Mouse (Mus musculus): Measurements from ENCODE around the gene Clcnka.

The Clcnka gene

DNA sequence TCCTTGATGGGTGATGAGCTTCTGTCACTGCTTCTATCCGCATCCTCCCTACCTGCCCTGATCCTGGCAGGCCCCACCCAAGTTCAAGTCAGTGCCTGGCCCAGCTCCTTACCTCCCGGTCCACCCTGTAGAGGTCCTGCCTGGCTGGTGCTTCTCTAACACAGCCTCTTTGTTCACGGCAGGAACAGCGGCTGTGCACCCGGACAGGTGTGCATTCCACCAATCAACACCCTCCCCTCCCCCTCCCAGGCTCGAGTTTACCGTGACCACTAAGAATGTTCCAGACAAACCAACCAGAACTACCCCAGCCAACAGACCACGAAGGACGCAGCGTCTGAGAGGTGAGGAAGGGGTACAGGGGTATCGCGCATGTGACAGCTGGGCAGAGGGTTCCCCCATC, at the start of gene Clcnka:
TSS of gene Clcnka (minus strand) at position 180 of the 400 bp plus-strand sequence.
- no peak for DNase-seq

DNA sequence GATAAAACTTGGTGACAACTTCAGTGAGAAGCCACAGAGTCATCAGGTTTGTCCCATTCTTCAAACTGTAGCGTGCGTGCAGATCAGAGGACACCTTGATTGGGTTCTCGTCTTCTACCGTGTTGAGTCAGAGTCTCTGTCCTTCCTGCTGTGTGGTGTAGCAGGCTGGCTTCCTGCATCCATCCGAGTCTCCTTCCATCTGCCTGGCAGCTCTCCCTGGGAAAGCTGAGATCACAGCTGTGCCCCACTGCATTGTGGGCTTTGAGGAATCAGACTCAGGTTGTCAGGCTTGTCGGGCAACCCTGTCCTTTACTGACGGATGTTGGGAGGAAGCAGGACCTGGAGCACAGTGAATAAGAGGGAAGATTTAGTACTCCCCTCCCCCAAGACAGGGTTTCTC, 47.7 kb upstream of the Clcnka start:
- DNase-seq: no peak

GRCm38 (mm10) chr4:141445328-141445720, 46.8 kb upstream of the Clcnka start:
- DNase-seq: no peak

- DNase-seq: peak; percentile 91
Observed at GRCm38 (mm10) chr4:141444451-141445327, 46.2 kb upstream of the Clcnka start, which contains the start of gene Zbtb17. Zbtb17 (plus strand) TSS chr4:141444654.

DNA sequence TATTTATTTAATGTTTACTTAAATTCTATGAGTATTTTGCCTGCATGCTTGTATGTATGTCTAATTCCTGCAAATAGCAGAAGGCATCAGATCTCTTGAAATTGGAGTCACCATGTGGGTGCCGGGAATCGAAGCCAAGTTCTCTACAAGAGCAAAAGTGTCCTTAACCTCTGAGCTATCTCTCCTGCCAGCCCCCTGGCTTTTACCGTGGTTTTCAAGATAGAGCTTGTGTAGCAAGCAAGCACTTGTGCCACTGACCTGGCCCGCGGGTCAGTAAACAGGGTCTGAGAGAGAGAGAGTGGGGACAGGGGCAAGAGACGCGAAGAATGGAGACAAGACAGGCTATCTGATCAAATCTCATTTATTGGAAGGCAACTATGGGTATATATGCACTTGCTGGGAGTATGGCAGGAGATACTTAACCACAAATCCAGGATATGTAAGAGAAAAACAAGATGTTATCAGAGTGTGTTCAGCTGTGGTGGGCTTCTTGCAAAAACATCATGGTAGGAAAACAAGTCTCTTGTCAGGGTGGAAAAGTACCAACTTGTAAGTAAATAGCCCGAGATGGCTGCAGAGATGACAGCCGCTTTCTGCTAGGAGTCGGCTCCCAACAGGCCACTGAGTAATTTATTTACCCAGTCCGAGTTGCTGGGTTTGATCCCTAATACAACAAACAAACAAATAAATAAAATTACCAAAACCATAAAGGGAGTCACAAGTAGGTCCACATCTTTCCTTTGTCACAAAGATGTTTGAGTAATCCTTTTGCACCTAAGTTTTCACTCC, 45.3 kb upstream of the Clcnka start:
- DNase-seq: no peak

GRCm38 (mm10) chr4:141440877-141441276, 42.4 kb upstream of the Clcnka start:
- DNase-seq: no peak

DNA sequence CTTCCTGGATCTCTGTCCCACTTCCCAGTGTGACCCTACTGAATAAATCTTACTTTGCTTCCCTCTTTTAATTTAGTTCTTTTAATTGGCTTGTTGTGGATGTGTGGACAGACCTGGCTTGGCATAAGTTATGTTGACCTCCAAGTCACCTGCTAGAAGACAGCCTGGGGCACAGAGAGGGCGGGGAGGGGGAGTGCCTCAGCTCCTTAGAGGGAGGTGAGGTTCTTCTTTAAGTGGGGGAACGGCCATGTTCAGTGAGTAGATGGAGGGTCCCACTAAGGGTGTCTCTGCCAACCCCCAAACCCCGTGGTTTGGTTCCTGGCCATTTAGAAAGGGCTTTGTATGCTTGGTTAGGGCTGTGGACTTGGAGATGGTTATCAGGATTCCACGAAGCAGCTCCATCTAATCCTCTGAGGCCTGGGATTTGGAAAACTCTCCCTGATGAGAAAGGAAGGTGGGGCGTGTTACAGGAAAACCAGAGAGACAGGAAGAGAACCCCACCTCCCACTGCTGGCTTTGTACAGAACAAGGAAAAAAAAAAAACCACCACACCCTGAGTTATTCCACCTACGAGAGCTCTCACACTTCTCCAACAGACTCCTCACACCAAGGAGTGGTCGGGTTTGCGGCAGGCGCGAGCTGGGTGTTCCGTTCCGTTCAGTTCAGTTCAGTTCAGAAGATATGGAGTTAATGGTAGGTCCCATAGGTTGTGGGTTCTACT, 40.7 kb upstream of the Clcnka start:
- no peak for DNase-seq

DNA sequence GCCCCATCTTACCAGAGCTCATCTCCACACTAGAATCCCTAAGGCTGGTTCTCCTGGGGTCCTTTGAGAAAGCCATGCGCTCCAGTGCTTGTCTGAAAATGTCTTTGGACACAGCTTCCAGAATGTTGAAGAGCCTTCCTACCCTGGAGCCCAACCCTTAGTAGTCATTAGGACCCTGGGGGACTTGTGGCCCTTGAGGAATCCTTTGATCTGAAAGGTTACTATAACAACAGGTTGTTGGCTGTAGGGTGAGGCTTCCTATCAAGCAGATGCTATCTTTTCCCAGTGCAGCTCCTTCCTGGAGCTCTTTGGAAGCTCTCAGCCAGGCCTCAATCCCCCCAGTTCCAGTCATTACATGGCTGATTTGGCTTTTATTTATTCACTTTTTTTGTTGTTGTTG, 37.5 kb upstream of the Clcnka start, which contains the start of gene Srarp:
TSS of gene Srarp (minus strand) at position 132 of the 400 bp plus-strand sequence.
- no peak for DNase-seq

DNA sequence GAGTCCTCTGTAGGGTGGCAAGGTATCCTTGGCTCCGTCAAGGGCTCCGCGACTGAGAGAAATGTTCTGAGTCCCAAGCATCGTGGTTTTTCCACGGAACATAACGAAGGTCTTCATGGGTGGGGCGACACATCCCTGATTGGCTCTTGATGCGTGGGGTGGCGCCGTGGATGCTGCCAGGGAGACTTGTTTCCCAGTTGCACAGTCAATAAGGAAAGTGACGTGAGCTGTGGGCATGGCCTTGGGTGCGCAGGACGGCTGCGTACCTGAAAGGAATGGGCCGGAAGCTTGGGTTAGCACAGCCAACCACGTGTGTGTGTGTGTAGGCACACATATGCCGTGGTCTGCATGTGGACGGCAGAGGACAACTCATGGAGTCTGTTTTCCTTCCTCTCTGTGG, 34.7 kb upstream of the Clcnka start:
- no peak for DNase-seq

DNA sequence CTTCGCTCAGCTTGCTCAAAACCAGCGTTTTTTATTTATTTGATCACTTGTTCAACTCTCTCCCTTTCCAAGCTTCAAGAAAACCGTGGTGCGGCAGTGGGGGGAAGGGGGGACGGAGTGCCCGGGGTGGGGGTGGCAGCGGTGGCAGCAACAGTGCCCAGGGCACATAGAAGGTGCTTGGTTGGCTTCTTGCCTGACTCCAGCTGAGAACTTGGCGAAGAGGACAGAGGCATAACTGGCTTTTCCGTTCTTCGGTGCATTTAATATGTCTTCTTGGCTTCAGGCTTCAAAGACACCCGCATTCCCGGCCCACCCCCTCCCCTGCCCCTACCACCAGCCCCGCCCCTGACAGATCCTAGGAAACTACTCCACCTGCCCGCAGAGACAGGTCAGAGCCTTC, 34.1 kb upstream of the Clcnka start:
- no peak for DNase-seq

- peak; percentile 49 for DNase-seq
Observed at GRCm38 (mm10) chr4:141430997-141431396, 32.5 kb upstream of the Clcnka start.

DNA sequence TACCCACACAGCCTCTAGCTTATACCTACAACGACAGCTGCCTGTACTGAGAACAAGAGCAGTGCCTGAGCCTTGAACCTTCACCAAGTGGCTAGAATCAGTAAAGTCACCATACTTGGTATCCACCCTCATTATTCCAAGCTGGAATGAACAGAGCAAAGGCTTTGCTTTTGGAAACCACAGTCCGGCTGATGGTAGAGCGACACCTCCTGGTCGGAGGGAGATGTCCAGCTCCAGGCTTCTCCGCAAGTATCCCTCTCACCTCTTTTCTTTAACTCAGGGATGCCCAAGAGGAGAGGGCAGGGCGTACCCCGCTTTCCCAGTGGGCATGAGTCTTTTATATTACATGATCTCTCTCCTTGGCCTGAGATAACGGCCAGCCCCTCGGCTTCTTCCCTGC, 31.3 kb upstream of the Clcnka start:
- no peak for DNase-seq

GRCm38 (mm10) chr4:141429381-141429780, 30.9 kb upstream of the Clcnka start:
- DNase-seq: no peak

DNA sequence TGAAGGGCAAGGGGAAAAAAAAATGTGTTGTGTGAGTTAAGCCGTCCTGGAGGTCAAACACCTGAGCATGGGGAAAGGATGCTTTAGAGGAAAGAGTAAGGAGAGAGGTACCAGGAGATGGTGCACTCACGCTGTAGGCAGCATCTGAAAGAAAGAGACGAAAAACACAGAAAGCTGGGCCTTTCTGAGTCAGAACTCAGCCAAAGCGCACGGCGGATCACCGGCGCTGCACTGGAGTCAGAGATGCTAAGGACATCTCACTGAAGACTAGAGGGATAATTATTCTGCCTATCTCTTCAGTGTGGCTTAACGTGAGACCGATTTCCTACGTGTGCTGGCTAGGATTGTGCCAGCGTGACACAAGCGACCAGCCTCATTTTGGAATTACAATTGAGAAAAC, 29.4 kb upstream of the Clcnka start:
- no peak for DNase-seq

- no peak for DNase-seq
Observed at GRCm38 (mm10) chr4:141426796-141427745, 28.5 kb upstream of the Clcnka start.

DNA sequence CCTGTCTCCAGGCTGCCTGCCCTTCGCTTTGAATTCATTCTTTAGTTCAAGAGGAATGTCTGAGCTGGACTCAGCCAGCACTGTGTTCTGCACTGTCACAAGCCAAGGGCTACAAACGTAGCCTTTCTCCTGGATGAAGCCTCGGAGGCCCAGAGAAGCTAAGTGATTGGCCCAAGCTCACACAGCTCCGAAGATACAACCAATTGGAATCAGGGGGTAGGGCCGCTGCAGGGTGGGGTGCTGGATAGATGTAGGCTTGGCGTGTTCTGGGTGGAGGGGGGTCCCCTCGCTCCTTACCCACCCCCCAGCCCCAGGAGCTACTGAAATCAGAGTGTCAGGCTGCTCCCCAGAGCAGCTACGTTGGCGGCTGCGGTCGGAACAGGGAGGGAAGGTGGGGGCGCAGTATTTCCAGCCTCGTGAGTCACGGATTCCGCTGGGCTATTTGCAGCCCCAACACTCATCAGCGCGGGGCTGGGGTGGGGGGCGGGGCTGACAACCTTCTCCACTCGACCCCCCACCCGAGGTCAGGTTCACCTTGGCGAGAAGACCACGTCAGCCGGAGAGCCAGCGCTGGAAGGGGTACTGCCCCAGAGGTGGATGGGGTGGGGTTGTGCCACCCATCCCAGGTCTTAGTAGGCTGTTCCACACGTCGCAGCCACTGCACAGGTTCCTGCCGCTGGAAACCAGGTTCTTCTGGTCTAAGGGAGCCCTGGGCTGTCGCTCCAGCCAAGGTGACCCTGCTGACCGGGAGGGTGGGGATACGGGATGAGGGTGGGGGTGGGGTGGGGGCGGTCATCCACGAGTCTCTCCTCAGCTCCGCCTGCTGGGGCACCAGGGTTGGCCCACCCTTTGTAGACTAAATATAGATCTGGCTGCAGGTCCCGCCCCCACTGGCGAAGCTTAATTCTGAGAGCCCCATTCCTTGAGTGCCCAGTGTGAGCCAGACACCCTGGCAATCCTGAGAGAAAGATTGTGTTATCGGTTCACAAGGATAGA, 27.3 kb upstream of the Clcnka start:
- peak; percentile 79 for DNase-seq

DNA sequence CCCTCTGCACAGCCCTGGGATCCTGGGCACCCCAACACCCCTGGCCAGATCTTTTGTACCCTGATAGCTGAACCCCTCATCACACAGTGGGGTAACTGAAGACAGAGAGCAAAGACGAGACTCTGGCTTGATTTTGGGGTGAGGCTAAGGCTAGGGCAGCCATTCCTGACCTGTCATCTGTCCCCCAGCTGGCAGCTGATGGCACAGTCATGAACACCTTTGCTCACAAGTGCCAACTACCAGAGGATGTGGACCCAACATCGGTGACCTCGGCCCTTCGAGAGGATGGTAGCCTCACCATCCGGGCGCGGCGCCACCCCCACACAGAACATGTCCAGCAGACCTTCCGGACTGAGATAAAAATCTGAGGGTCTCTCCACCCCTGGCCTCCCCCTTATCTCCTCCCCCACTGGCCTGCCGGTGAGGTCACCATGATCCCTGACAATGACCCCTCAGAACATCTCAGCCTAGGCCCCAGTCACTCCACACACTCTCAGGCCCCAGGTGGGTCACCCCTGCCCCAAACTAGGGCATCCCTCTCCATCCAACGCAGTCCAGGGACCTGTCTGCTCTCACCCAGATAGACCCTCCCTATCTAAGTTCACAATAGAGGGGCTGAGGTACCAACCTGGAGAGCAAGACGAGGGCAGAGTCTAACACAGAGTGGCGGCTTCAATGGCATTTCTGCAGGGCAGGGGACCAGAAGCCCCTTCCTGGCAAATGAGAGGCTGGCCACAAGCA, 25.3 kb upstream of the Clcnka start:
- no peak for DNase-seq

DNA sequence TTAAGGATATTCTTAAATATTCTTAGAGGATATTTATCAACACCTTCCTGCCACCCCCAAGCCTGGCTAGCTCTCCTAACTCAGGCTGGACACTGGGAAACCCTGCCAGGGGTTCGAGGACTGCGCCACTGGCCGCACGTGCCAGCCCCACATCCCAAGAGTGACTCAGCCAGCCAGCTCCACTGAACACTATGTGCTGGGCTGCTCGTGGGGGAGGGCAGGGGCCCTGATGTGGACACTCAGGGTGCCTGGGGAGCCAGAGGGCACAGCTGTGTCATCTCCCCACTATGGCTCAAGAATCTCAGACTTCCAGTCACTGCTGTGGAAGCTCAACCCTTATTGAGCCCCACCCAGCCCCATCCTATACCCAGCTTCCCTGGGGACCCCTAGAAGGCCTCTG, 24.8 kb upstream of the Clcnka start:
- DNase-seq: no peak

DNA sequence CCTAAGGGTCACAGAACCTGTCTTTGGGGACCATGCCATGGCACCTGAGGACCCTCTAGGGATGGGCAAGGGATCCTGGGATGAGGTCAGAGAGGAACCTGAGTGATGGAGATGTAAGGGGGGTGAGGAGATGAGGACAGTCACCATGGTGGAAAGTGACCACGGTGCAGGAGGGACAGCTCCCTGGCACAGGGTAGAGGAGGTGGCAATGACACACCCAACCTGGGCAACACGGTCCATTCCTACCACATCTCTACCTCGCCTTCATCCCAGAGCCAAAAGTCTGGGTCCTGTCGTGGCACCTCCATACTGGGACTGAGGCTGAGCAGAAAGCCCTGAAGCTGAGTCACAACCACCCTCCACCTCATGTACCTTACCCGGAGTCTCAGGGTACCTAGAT, 24.3 kb upstream of the Clcnka start:
- no peak for DNase-seq

DNA sequence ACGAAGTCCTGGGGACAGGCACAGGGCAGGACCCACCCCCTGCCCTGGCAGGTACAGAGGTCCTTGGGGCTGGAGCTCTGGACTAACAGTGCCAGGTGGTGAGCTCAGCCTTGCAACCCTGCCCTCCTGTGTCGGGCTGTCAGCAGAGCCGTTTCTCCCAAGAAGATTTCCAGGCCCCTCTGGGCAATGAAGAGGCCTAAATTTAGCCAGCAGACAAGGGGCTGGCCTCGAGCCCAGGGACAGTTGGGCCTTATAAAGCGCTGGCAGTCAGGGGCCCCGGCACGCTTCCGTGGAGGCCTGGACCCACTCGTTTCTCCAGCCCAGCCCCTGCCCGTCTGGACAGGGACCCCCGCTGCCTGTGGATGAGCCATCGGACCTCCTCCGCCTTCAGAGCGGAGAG, 22.9 kb upstream of the Clcnka start:
- DNase-seq: no peak
